Mouse (Mus musculus) forebrain, embryonic 16.5 days (tissue): ENCODE measurements around the gene Krt33b. TPM values are rescaled to one million over a fixed set of nuclear protein-coding genes. Genes with fewer than 3 reads are reported as not detected.

Source experiments
- ATAC-seq: fragments of 200-750 bp; cut with Nextera tagmentation; 2 replicates; pipeline ENCODE4 v1.8.0; 2017; ENCODE audit warnings: mild to moderate bottlenecking, moderate library complexity
- H3K27ac ChIP-seq: fragments of 300-500 bp; sonication (generic); 2 replicates; pipeline ENCODE4 v1.5.1; 2014; ENCODE audit warnings: low read length, control low read depth
- H3K27me3 ChIP-seq: fragments of 300-500 bp; sonication (generic); replicated peaks from 2 replicates; pipeline ENCODE4 v1.6.1; 2014; ENCODE audit warnings: low read length; ENCODE audit not compliant: control insufficient read depth, insufficient read depth
- H3K36me3 ChIP-seq: fragments of 300-500 bp; sonication (generic); 2 replicates; pipeline ENCODE4 v1.6.1; 2014; ENCODE audit not compliant: control insufficient read depth, insufficient read depth
- H3K4me1 ChIP-seq: fragments of 300-500 bp; sonication (generic); replicated peaks from 2 replicates; pipeline ENCODE4 v1.6.1; 2014; ENCODE audit warnings: low read length; ENCODE audit not compliant: control insufficient read depth, insufficient read depth
- H3K4me2 ChIP-seq: fragments of 300-500 bp; sonication (generic); 2 replicates; pipeline ENCODE4 v1.6.1; 2014; ENCODE audit warnings: mild to moderate bottlenecking, low read length, control low read depth
- H3K4me3 ChIP-seq: fragments of 300-500 bp; sonication (generic); replicated peaks from 2 replicates; pipeline ENCODE4 v1.5.1; 2014; ENCODE audit warnings: mild to moderate bottlenecking, low read length, control low read depth
- H3K9ac ChIP-seq: fragments of 300-500 bp; sonication (generic); replicated peaks from 2 replicates; pipeline ENCODE4 v1.6.1; 2014; ENCODE audit warnings: low read depth, low read length, control low read depth
- H3K9me3 ChIP-seq: fragments of 300-500 bp; sonication (generic); 2 replicates; pipeline ENCODE4 v1.6.1; 2016; ENCODE audit warnings: low read length; ENCODE audit not compliant: control insufficient read depth
- WGBS: fragments of 180-500 bp; shearing (Covaris S2); extraction: QIAGEN DNeasy Blood & Tissue Kit; methylation state at CpG from one replicate; pipeline ENCODE4 v1.1.7; 2014; 5-methylcytosine and 5-hydroxymethylcytosine counted together
- polyA plus RNA-seq: library from polyadenylated mRNA; unstranded; fragments of >200 nt; fragmentation: Nextera tagmentation; extraction: Ambion mirVana; gene quantifications from 2 replicates; pipeline ENCODE4 v1.2.1, GENCODE M21; 2015

The Krt33b gene
- polyA plus RNA-seq, 1 experiment from 2014 or later = not detected

- no peak overlapping the region for H3K9ac ChIP-seq
- H3K27ac ChIP-seq = no peak overlapping the region
- H3K4me1 ChIP-seq = no peaks in the 10 kb centered on the region
- no peak for ATAC-seq
- 87% methylated on average over 6 of the region's 6 CpGs for WGBS
- H3K4me3 ChIP-seq = no peak overlapping the region
- H3K9me3 ChIP-seq = no peaks in the 10 kb centered on the region
- H3K27me3 ChIP-seq = no peaks in the 10 kb centered on the region
- H3K4me2 ChIP-seq = no peak overlapping the region
- no peaks in the 10 kb centered on the region for H3K36me3 ChIP-seq
Observed at GRCm38 (mm10) chr11:100046303-100046866, 16.7 kb upstream of the Krt33b start.

DNA sequence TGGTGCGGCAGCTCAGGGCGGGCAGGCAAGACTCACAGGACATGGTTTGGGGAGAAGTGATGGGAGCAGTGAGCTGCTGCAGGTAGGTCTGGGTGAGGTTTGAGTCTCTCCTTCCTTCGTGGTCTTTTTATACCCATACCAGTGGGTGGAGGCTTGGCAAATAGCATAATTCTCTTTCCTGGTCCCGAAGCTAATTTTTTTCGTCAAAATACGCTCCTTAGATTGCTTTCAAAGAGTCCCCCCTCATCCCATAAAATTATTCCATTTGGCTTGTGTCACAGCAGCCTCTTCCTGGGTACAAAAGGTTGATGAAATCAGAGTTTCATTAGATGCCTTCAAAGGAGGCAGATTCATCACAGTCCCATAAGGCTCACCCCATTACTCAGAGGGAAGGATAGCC is 11.8 kb upstream of the Krt33b start, which contains the start of gene Krt34:
Gene Krt34 (minus strand): TSS at position 101 of the 400 bp plus-strand sequence.
- Histone ChIP-seq H3K9me3 (no peaks in the 10 kb centered on the region), H3K9ac (no peak within 1 kb of the TSS), H3K4me1 (no peaks in the 10 kb centered on the region), H3K4me2 (no peak within 1 kb of the TSS), H3K36me3 (no peaks in the 10 kb centered on the region), H3K27me3 (no peaks in the 10 kb centered on the region), H3K27ac (no peak within 1 kb of the TSS), H3K4me3 (no peak within 1 kb of the TSS)
- ATAC-seq = no peak
- 89% methylated on average over 6 of the region's 6 CpGs for WGBS

- Histone ChIP-seq H3K4me2 (no peak overlapping the region), H3K9ac (no peak overlapping the region), H3K36me3 (no peaks in the 10 kb centered on the region), H3K4me1 (no peaks in the 10 kb centered on the region), H3K9me3 (no peaks in the 10 kb centered on the region), H3K27ac (no peak overlapping the region), H3K27me3 (no peaks in the 10 kb centered on the region), H3K4me3 (no peak overlapping the region)
- 78% methylated on average over 5 of the region's 5 CpGs for WGBS
- ATAC-seq = no peak
Observed at GRCm38 (mm10) chr11:100021438-100021837, 8.2 kb downstream of the Krt33b start.

- WGBS = 92% methylated on average over 1 of the region's 1 CpGs
- no peak for ATAC-seq
- no peak overlapping the region for H3K27ac ChIP-seq
Observed at GRCm38 (mm10) chr11:100019466-100019865, 10.2 kb downstream of the Krt33b start.

GRCm38 (mm10) chr11:100016112-100016511 is 13.6 kb downstream of the Krt33b start, which contains the start of gene Krt33a:
Gene Krt33a (minus strand): TSS chr11:100016212.
- 81% methylated on average over 4 of the region's 4 CpGs for WGBS
- ATAC-seq = no peak
- H3K36me3 ChIP-seq = no peaks in the 10 kb centered on the region
- H3K27ac ChIP-seq = no peak within 1 kb of the TSS
- H3K4me2 ChIP-seq = no peak within 1 kb of the TSS
- no peaks in the 10 kb centered on the region for H3K9me3 ChIP-seq
- H3K27me3 ChIP-seq = no peaks in the 10 kb centered on the region
- no peaks in the 10 kb centered on the region for H3K4me1 ChIP-seq
- H3K4me3 ChIP-seq = no peak within 1 kb of the TSS
- no peak within 1 kb of the TSS for H3K9ac ChIP-seq

More at GRCm38 (mm10) chr11:100019466-100019865, 10.2 kb downstream of the Krt33b start:
- Histone ChIP-seq H3K9ac (no peak overlapping the region), H3K36me3 (no peaks in the 10 kb centered on the region), H3K4me3 (no peak overlapping the region), H3K27me3 (no peaks in the 10 kb centered on the region), H3K4me1 (no peaks in the 10 kb centered on the region), H3K9me3 (no peaks in the 10 kb centered on the region), H3K4me2 (no peak overlapping the region)

DNA sequence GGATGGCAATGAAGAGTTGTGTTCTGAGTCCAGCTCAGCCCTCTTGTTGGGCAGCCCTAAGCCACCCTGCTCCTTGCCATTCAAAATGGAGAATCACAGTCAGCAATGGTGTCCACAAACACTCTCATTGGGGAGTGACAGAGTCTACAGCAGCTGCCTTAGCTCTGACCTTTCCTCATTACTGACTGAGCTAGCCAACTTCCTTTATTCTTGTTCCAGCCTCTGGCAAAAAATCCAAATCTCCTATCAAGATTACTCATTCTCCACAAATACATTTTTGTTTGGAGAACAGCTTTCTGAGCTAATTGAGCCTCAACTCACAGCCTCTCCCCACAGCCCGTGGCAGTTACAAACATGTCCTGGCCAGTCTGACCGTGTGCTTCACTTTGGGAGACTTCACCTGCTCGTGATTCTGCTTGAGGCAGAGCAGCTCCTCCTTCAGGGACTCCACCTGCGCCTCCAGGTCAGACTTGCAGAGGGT is 15.9 kb downstream of the Krt33b start:
- H3K9me3 ChIP-seq = no peaks in the 10 kb centered on the region

GRCm38 (mm10) chr11:100010682-100011081 is 19.0 kb downstream of the Krt33b start:
- Histone ChIP-seq H3K9ac (no peak overlapping the region), H3K9me3 (no peaks in the 10 kb centered on the region), H3K4me1 (no peaks in the 10 kb centered on the region), H3K27ac (no peak overlapping the region), H3K27me3 (no peaks in the 10 kb centered on the region), H3K36me3 (no peaks in the 10 kb centered on the region), H3K4me3 (no peak overlapping the region), H3K4me2 (no peak overlapping the region)
- ATAC-seq = no peak
- WGBS = 89% methylated on average over 5 of the region's 5 CpGs

More for the DNA sequence above, 15.9 kb downstream of the Krt33b start:
- H3K4me2 ChIP-seq = no peak overlapping the region
- no peak overlapping the region for H3K27ac ChIP-seq
- no peaks in the 10 kb centered on the region for H3K4me1 ChIP-seq
- ATAC-seq = no peak
- H3K4me3 ChIP-seq = no peak overlapping the region
- WGBS = 60% methylated on average over 4 of the region's 4 CpGs
- H3K27me3 ChIP-seq = no peaks in the 10 kb centered on the region
- H3K9ac ChIP-seq = no peak overlapping the region
- H3K36me3 ChIP-seq = no peaks in the 10 kb centered on the region

DNA sequence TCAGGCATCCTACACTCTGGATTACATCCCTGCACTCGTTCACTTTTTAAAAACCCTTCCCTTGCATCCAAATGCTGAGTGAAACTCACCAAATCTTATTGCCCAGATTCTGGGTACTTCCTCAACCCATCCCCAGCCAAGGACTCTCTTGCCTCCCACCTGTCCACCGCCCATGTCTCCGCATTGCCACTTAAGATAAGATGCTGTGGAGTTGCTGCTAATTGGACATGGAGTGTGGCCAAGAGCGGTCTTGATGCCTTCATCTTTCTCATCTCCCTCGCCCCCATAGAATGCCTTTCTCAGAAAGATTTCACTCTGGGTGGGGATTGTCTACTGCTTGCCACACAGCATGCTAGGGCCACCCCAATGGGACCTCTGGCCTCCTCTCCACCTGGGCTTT is 21.3 kb downstream of the Krt33b start:
- Histone ChIP-seq H3K36me3 (no peaks in the 10 kb centered on the region), H3K4me1 (no peaks in the 10 kb centered on the region), H3K27me3 (no peaks in the 10 kb centered on the region), H3K9ac (no peak overlapping the region), H3K9me3 (no peaks in the 10 kb centered on the region), H3K27ac (no peak overlapping the region), H3K4me2 (no peak overlapping the region), H3K4me3 (no peak overlapping the region)
- WGBS = 87% methylated on average over 5 of the region's 5 CpGs
- no peak for ATAC-seq

DNA sequence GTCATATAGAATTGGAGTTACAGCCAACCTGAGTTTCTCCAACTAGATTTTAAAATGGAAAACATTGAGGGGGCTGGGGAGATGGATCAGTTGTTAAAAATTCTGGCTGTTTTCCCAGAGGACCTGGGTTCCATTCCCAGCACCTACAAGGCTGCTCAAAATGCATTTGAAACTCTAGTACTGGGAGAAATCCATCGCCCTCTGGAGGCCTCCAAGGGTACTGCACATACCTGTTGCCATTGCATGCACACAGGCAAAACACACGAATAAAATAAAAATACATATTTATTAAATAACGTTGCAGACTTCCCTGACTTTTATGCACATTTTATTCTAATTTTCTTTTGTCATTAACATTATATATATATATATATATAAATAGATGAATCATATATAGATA is 23.0 kb downstream of the Krt33b start:
- Histone ChIP-seq H3K4me2 (no peak overlapping the region), H3K27me3 (no peaks in the 10 kb centered on the region), H3K9me3 (no peaks in the 10 kb centered on the region), H3K36me3 (no peaks in the 10 kb centered on the region), H3K4me1 (no peaks in the 10 kb centered on the region), H3K4me3 (no peak overlapping the region), H3K27ac (no peak overlapping the region), H3K9ac (no peak overlapping the region)
- WGBS = 56% methylated on average over 3 of the region's 3 CpGs
- no peak for ATAC-seq

GRCm38 (mm10) chr11:100005905-100006304 is 23.8 kb downstream of the Krt33b start:
- no peaks in the 10 kb centered on the region for H3K36me3 ChIP-seq
- no peaks in the 10 kb centered on the region for H3K9me3 ChIP-seq
- H3K4me1 ChIP-seq = no peaks in the 10 kb centered on the region
- no peaks in the 10 kb centered on the region for H3K27me3 ChIP-seq
- no peak overlapping the region for H3K9ac ChIP-seq
- 90% methylated on average over 8 of the region's 8 CpGs for WGBS
- H3K4me2 ChIP-seq = no peak overlapping the region
- ATAC-seq = no peak
- H3K4me3 ChIP-seq = no peak overlapping the region
- no peak overlapping the region for H3K27ac ChIP-seq
